Mouse (Mus musculus) forebrain, embryonic 14.5 days (tissue): ENCODE measurements around the gene Tex44. TPM values are rescaled to one million over a fixed set of nuclear protein-coding genes. Genes with fewer than 3 reads are reported as not detected.

ENCODE experiments used
- ATAC-seq: fragments of 200-750 bp; cut with Nextera tagmentation; 2 replicates; pipeline ENCODE4 v1.8.0; 2017; ENCODE audit warnings: mild to moderate bottlenecking, moderate library complexity
- DNase-seq: peaks from one replicate; pipeline ENCODE4 v3.0.0-alpha.2; 2015; ENCODE audit warnings: low spot score
- H3K27ac ChIP-seq: fragments of 300-500 bp; sonication (generic); 2 replicates; pipeline ENCODE4 v1.5.1; 2014; ENCODE audit warnings: low read depth, mild to moderate bottlenecking, control low read depth, low read length, moderate library complexity
- H3K27me3 ChIP-seq: fragments of 300-500 bp; sonication (generic); replicated peaks from 2 replicates; pipeline ENCODE4 v1.6.1; 2014; ENCODE audit warnings: low read length, control low read depth, mixed read lengths; ENCODE audit not compliant: control insufficient read depth, insufficient read depth
- H3K36me3 ChIP-seq: fragments of 300-500 bp; sonication (generic); 2 replicates; pipeline ENCODE4 v1.6.1; 2014; ENCODE audit warnings: low read length, control low read depth; ENCODE audit not compliant: control insufficient read depth, insufficient read depth
- H3K4me1 ChIP-seq: fragments of 300-500 bp; sonication (generic); 2 replicates; pipeline ENCODE4 v1.6.1; 2014; ENCODE audit warnings: antibody characterized with exemption, low read length, control low read depth; ENCODE audit not compliant: control insufficient read depth, insufficient read depth
- H3K4me2 ChIP-seq: fragments of 300-500 bp; sonication (generic); 2 replicates; pipeline ENCODE4 v1.6.1; 2014; ENCODE audit warnings: mild to moderate bottlenecking, control low read depth, low read length
- H3K4me3 ChIP-seq: fragments of 300-500 bp; sonication (generic); 2 replicates; pipeline ENCODE4 v1.5.1; 2014; ENCODE audit warnings: low read depth, low read length, control low read depth
- H3K9ac ChIP-seq: fragments of 300-500 bp; sonication (generic); 2 replicates; pipeline ENCODE4 v1.6.1; 2014; ENCODE audit warnings: mild to moderate bottlenecking, low read length, control low read depth, moderate library complexity
- H3K9me3 ChIP-seq: fragments of 300-500 bp; sonication (generic); replicated peaks from 2 replicates; pipeline ENCODE4 v1.6.1; 2016; ENCODE audit warnings: low read length, control low read depth, mixed read lengths; ENCODE audit not compliant: control insufficient read depth
- WGBS: fragments of 180-500 bp; shearing (Covaris S2); extraction: QIAGEN DNeasy Blood & Tissue Kit; methylation state at CpG from one replicate; pipeline ENCODE4 v1.1.7; 2014; 5-methylcytosine and 5-hydroxymethylcytosine counted together
- polyA plus RNA-seq: library from polyadenylated mRNA; unstranded; fragments of >200 nt; fragmentation: Nextera tagmentation; extraction: Ambion mirVana; gene quantifications from 2 replicates; pipeline ENCODE4 v1.2.1, GENCODE M21; 2014

Tex44 gene
- polyA plus RNA-seq, 1 experiment from 2014 or later = not detected

DNA sequence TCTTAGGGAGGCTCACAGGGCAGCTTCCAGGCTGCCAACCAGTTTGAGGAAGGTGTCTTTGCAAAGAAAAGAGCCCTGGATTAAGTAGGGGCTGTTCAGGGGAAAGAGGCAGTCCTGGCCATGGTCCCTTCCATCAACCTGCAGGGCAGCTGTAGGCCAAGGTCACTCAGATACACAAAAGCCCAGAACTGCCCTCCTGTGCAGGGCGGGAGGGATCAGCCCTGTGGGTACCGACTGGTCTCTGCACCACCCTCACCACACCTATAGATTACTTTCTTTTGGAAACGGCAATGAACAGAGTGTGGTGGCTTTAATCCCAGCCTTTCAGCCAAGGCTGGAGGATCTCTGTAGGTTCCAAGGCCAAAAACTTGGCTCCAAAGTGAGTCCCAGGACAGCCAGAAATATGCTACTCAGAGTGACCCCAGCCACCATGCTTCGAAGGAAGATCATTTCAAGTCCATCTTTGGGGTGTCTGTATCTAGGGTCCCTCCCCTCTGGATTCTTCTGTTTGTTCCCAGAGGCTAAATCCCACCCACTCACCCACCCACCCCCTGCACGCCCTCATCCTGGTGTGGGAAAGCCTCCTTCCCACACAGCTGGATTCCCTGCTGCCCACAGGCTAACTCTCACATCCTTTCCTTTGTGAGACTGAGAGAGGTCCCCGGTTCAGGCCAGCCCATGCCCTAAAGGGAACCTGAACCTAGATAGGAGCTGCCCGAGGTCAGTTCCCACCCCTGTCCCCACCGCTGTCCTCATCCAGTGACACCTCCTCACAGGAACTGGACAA is 17.4 kb downstream of the Tex44 start:
- no peaks in the 10 kb centered on the region for H3K27me3 ChIP-seq

DNA sequence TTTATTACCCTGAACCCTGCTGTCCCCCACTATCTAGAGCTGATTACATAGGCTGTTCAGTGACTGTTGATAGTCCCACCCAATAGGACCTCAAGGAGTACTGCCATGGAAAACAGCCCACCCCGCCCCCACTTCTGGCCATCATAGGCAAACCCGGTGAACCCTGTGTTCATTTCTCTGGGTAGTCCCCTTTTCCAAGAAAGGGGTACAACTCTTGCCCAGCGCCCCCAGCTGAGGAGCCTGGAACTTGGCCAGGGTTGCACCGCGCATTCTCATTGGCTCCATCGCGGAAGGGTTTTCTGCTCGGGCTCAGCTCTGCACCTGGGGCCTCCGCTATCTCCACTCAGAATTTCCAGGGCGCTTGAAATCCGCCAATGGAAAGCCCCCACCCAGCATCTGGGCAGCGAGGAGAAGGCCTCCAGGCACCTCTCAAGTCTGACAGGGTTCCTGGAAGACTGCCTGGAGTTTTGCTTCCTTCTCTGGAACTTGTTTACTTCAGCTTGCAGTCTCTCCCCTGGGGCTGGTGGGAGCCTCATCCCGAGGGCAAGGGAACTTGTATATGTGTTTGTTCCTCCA is 21.6 kb downstream of the Tex44 start:
- no peak for ATAC-seq

More for the DNA sequence above, 17.4 kb downstream of the Tex44 start:
- WGBS = 46% methylated on average over 8 of the region's 8 CpGs
- Histone ChIP-seq H3K9me3 (no peaks in the 10 kb centered on the region), H3K4me2 (peak overlapping the region; percentile 84), H3K4me3 (peak overlapping the region; percentile 43), H3K36me3 (no peaks in the 10 kb centered on the region), H3K4me1 (peaks cover 18% of the 10 kb centered on the region), H3K9ac (peak overlapping the region; percentile 97), H3K27ac (peak overlapping the region; percentile 100)
- DNase-seq = no peak
- ATAC-seq = no peak

DNA sequence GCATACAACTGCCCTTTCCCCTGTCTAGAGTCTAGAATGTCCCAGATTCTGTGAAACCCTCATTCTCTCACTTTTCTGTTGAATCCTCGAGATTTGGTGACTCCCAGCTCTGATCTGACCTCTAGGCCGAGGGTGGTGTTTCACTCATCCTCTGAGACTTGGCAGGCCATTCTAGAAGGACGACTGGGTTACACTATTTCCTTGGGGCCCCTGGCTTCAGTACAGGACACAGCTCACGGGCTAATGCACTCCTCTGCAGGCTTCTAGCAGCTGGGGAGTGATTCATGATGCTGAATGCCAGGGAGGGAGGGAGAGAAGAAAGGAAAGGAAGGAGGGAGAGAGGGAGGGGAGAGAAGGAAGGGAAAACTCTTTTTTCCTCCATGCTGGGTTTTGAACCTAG is 22.1 kb downstream of the Tex44 start:
- 36% methylated on average over 4 of the region's 4 CpGs for WGBS
- Histone ChIP-seq H3K4me2 (no peak overlapping the region), H3K27ac (peak overlapping the region; percentile 53), H3K4me3 (no peak overlapping the region), H3K9me3 (no peaks in the 10 kb centered on the region), H3K27me3 (no peaks in the 10 kb centered on the region), H3K36me3 (no peaks in the 10 kb centered on the region), H3K4me1 (peaks cover 5% of the 10 kb centered on the region), H3K9ac (no peak overlapping the region)
- DNase-seq (no peak), ATAC-seq (no peak)

More for the DNA sequence above, 21.6 kb downstream of the Tex44 start:
- H3K9me3 ChIP-seq = no peaks in the 10 kb centered on the region
- H3K4me3 ChIP-seq = no peak overlapping the region
- H3K9ac ChIP-seq = no peak overlapping the region
- H3K27me3 ChIP-seq = no peaks in the 10 kb centered on the region
- WGBS = 45% methylated on average over 13 of the region's 13 CpGs
- peaks cover 10% of the 10 kb centered on the region for H3K4me1 ChIP-seq
- no peak overlapping the region for H3K4me2 ChIP-seq
- DNase-seq = peak; percentile 49
- peak overlapping the region; percentile 53 for H3K27ac ChIP-seq
- no peaks in the 10 kb centered on the region for H3K36me3 ChIP-seq

DNA sequence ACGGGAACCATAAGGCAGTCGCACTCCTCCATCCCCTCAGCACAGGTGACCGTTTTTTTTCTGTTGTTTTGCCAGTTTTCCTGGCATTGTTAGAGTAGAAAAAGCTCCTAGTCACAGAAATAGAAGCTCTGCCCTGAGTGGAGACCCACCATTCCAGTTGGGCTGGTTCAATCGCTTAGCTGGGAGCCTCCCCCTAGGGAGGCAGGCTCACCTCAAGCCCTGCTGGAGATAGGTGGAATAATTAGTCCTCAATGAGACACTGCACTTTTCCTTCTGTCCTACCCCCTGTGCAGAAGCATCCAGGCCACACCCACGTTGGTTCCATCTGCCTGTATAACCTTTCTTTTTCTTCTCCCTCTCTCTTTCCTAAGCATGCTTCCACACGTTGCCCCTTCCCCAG is 23.8 kb downstream of the Tex44 start:
- Histone ChIP-seq H3K27ac (no peak overlapping the region), H3K36me3 (no peaks in the 10 kb centered on the region), H3K9me3 (no peaks in the 10 kb centered on the region), H3K27me3 (no peaks in the 10 kb centered on the region), H3K9ac (no peak overlapping the region), H3K4me3 (no peak overlapping the region), H3K4me2 (no peak overlapping the region), H3K4me1 (no peaks in the 10 kb centered on the region)
- DNase-seq (no peak), ATAC-seq (no peak)
- 50% methylated on average over 6 of the region's 6 CpGs for WGBS

- Histone ChIP-seq H3K36me3 (no peaks in the 10 kb centered on the region), H3K4me3 (no peak overlapping the region), H3K9me3 (no peaks in the 10 kb centered on the region), H3K27ac (no peak overlapping the region), H3K4me1 (no peaks in the 10 kb centered on the region), H3K27me3 (no peaks in the 10 kb centered on the region), H3K4me2 (no peak overlapping the region), H3K9ac (no peak overlapping the region)
- WGBS = 67% methylated on average over 5 of the region's 5 CpGs
- DNase-seq (no peak), ATAC-seq (no peak)
These were observed 26.6 kb downstream of the Tex44 start for GRCm38 (mm10) chr1:86452713-86453112.

DNA sequence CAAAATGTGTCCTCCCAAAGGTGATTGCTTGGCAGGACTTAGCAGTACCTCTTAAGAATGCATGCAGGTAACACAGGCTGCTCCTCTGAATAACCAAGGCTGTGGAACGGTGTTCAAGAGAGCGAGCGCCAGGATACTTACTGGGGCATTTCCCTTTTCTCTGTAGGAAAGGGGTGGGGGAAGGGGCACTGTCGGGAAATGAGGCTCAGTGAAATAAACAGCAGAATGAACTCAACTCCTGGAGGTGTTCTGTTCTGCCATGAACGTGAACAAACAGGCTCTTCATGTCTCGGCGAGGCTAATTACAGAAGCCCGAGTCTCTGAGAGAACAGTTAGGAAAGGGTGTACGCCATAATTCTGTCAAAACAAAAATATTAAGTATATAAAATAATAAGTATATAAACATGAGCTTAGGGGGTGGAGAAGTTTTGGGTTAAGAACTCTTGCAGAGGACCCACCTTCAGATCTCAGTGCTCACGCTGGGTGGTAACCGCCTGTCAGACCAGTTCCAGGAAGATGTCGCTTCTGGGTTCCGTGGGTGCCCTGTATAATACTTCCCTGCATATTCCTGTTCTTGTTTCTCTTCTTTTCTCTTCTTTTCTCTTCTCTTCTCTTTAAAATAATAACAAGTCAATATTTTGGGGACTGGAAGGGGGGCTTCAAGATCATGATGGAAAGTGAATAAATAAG is 30.9 kb downstream of the Tex44 start:
- Histone ChIP-seq H3K27me3 (no peaks in the 10 kb centered on the region), H3K4me3 (no peak overlapping the region), H3K4me2 (no peak overlapping the region), H3K27ac (no peak overlapping the region), H3K36me3 (no peaks in the 10 kb centered on the region), H3K9me3 (no peaks in the 10 kb centered on the region), H3K9ac (no peak overlapping the region), H3K4me1 (no peaks in the 10 kb centered on the region)
- 68% methylated on average over 13 of the region's 13 CpGs for WGBS
- ATAC-seq = no peak
- no peak for DNase-seq

- WGBS = 87% methylated on average over 4 of the region's 4 CpGs
- no peak for ATAC-seq
- no peaks in the 10 kb centered on the region for H3K4me1 ChIP-seq
These were observed 33.2 kb downstream of the Tex44 start for GRCm38 (mm10) chr1:86459371-86459770.

GRCm38 (mm10) chr1:86464223-86464874 is 38.2 kb downstream of the Tex44 start:
- Histone ChIP-seq H3K27me3 (no peaks in the 10 kb centered on the region), H3K27ac (no peak overlapping the region), H3K9me3 (no peaks in the 10 kb centered on the region), H3K36me3 (no peaks in the 10 kb centered on the region), H3K4me2 (no peak overlapping the region), H3K4me3 (no peak overlapping the region), H3K4me1 (no peaks in the 10 kb centered on the region), H3K9ac (no peak overlapping the region)
- WGBS = 45% methylated on average over 9 of the region's 9 CpGs
- no peak for ATAC-seq
- no peak for DNase-seq

More at GRCm38 (mm10) chr1:86459371-86459770, 33.2 kb downstream of the Tex44 start:
- H3K4me3 ChIP-seq = no peak overlapping the region
- DNase-seq = no peak
- no peaks in the 10 kb centered on the region for H3K27me3 ChIP-seq
- no peak overlapping the region for H3K27ac ChIP-seq
- H3K36me3 ChIP-seq = no peaks in the 10 kb centered on the region
- H3K9ac ChIP-seq = no peak overlapping the region
- H3K4me2 ChIP-seq = no peak overlapping the region
- no peaks in the 10 kb centered on the region for H3K9me3 ChIP-seq
